Mouse (Mus musculus) cortical plate, adult 2 months (tissue): Measurements from ENCODE around the gene Hephl1. TPM values are rescaled to one million over a fixed set of nuclear protein-coding genes. Genes with fewer than 3 reads are reported as not detected.

Experiments
- H3K27ac ChIP-seq: fragments of 200-500 bp; 2 replicates; pipeline ENCODE4 v1.5.1; 2012; ENCODE audit warnings: low read length, control low read depth, inconsistent platforms; ENCODE audit not compliant: insufficient read depth
- H3K4me1 ChIP-seq: fragments of 200-500 bp; 2 replicates; pipeline ENCODE4 v1.6.1; 2011; ENCODE audit warnings: low read length; ENCODE audit not compliant: control insufficient read depth, insufficient read depth
- H3K4me3 ChIP-seq: fragments of 200-500 bp; 2 replicates; pipeline ENCODE4 v1.5.1; 2011; ENCODE audit warnings: mild to moderate bottlenecking, low read length, control low read depth; ENCODE audit not compliant: insufficient read depth
- CTCF ChIP-seq: fragments of 200-500 bp; IDR thresholded peaks from 2 replicates; pipeline ENCODE4 v1.5.1; 2011; ENCODE audit warnings: mild to moderate bottlenecking, control low read depth, low read length; ENCODE audit not compliant: insufficient read depth; ENCODE audit errors: extremely low read depth
- POLR2A ChIP-seq: fragments of 200-500 bp; IDR thresholded peaks from 2 replicates; pipeline ENCODE4 v1.6.1; 2011; ENCODE audit warnings: mild to moderate bottlenecking, low read length, control low read depth; ENCODE audit not compliant: insufficient read depth; ENCODE audit errors: extremely low read depth
- polyA plus RNA-seq: library from polyadenylated mRNA; depleted of rRNA; stranded (reverse); fragments of >200 nt; gene quantifications from 2 replicates; pipeline ENCODE4 v1.2.3, GENCODE M21; 2012; rRNA removed

Hephl1 gene
- not detected in 2 replicates for polyA plus RNA-seq

DNA sequence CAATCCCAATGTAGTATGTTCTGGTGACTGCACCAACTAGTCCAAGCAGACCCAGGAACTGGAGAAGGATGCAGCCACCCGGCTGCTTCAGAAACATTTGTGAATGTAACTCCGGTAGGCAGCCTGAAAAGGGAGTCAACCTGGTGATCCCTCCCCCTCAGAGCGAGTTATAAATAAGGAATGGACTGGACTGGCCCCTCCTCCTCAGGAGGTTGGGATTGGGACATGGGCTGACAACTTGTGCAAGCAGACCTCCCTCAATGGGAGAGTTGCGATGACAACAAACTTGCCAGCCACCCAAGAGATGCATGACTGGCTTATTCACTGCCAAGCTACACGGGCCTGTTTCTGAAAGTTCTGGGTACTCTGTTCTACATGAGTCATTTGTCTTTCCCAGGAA lies at the start of gene Hephl1:
Gene Hephl1 (minus strand): TSS at position 101 of the 400 bp plus-strand sequence.
- no peak within 1 kb of the TSS for H3K4me3 ChIP-seq
- H3K4me1 ChIP-seq = no peaks in the 10 kb centered on the region
- no peak within 1 kb of the TSS for H3K27ac ChIP-seq
- TF ChIP-seq POLR2A = no peak
- no peak for TF ChIP-seq CTCF

DNA sequence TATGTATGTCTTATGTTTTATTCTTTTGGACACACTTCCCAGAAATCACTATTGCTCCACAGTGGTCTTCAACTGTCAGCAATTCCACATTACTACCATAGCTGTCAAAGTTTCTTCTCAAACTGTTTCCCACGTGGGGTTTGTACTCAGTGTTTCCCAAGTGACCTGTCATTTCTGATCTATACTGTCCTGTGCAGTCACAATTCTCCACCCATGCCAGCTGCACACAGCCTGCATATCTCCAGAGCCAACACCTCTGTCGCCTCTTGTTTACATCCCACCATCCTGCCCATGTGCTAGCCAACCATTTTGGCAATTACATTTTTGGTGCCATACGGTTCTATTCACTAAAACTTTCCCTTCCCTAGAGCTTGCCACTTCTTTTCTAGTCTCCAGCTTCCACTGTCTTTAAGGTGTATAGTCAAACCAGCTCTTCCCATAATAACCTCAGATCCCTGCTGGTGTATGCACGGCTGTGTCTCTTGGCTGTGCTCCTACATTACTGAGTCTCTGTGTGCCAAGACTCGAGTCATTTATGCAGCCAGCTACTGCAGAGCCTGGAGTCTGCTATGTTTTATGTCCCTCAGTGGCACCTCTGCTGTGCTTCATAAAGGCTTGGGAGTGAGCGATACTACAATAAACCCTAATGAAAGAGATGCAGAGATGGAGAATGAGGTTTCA lies 37.5 kb upstream of the Hephl1 start:
- H3K4me1 ChIP-seq = no peaks in the 10 kb centered on the region
- no peak overlapping the region for H3K27ac ChIP-seq
- H3K4me3 ChIP-seq = no peak overlapping the region
- TF ChIP-seq CTCF (no peak), POLR2A (no peak)

DNA sequence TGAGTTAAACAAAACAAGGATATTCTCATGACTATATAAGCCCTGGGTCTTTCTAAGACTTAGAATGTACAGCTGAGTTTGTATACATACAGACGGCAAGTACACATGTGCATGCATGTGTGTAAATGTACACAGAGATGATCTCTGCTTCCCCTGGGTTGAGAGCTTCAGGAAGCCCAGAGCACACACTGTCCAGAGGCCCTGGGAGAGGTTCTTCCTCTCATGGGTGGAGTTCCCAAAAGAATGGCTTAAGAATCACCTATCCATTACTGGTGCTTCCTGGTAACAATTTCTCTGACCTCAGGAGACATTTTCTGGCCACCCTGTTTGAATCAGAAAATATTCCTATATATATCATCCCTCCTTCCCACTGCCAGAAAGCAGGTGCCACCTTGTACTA lies 28.6 kb upstream of the Hephl1 start:
- Histone ChIP-seq H3K27ac (no peak overlapping the region), H3K4me3 (no peak overlapping the region), H3K4me1 (no peaks in the 10 kb centered on the region; the same call in 1 of the 2 replicates)
- TF ChIP-seq POLR2A (no peak), CTCF (no peak)

DNA sequence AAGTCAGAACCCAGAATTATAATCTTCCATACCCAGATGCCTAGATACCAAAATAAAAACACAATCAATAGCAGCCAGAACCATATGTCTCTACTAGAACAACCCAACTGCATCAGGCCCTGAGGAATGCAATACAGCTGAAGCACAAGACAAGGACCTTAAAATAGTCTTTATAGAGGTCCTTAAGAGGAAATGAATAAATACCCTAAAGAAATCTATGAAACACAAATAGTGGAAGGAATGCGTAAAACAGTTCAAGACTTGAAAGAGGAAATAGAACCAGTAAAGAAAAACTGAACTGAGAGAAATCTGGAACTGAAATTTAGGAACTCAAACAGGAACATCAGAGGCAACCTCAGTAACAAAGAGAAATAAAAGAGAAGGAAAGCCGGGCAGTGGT lies 14.0 kb upstream of the Hephl1 start:
- no peak overlapping the region for H3K4me3 ChIP-seq
- TF ChIP-seq CTCF = no peak
- TF ChIP-seq POLR2A = no peak
- H3K27ac ChIP-seq = no peak overlapping the region
- H3K4me1 ChIP-seq = no peaks in the 10 kb centered on the region

DNA sequence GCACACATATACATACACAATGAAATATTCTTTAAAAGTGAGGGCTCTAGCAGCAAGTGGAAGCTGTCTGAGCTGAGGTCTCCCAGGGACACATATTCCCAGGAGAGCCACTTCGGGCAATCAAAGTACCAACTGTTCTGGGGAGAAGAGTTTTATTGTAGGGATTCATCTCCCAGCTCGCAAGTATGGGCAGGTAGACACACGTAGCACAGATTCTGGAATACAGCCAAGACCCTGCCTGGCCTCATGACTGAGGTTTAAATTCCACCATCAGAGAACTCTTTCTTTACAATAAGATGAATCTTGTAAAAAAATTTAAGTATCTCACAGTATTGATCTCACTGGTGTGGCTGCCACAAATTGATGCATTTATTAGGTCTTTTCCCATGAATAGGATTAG lies 10.5 kb upstream of the Hephl1 start:
- H3K4me3 ChIP-seq = no peak overlapping the region
- H3K27ac ChIP-seq = no peak overlapping the region
- no peaks in the 10 kb centered on the region for H3K4me1 ChIP-seq
- no peak for TF ChIP-seq CTCF
- no peak for TF ChIP-seq POLR2A

DNA sequence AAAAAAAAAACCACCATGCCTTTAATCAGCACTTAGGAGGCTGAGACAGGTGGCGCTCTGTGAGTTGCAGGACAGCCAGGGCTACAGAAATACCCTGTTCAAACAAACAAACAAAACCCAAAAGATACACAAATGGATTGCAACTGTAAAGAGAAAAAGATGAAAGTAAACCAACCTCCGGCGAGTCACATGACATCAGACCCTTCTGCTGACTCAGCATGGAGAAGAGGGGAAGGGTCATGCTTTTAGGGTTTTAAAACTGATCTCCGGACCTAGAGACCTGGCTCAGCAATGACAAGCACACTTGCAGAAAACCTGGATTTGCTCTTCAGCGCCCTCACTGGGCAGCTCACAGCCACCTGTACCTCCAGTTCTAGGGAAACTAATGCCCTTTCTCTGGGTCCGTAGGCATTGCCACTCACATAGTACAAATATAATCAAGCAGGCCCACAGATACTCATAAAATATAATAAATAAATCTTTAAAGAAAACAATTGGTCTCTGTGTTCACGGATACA lies 9.0 kb upstream of the Hephl1 start:
- H3K4me1 ChIP-seq = no peaks in the 10 kb centered on the region
- H3K27ac ChIP-seq = no peak overlapping the region
- no peak overlapping the region for H3K4me3 ChIP-seq
- TF ChIP-seq CTCF = peak; percentile 27
- TF ChIP-seq POLR2A = no peak

DNA sequence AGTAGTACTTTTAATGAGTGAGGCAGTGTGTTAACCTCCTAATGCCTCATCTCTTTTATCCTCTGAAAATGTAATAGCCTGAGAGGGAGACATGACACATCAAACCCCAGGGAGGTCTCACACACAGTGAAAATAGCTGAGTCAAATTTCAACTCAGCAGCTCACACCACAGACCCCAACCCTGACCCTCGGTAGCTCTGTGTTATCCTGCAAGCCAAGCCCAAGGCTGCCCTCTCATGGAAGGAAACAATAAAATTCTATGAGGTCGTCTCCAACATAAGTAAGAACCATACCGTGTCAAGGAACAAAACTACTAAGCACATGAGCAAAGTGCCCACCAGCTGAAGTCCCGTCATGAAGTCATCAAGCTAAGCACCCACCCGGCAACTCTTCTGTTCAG lies 8.3 kb upstream of the Hephl1 start:
- Histone ChIP-seq H3K4me1 (no peaks in the 10 kb centered on the region), H3K27ac (no peak overlapping the region), H3K4me3 (no peak overlapping the region)
- TF ChIP-seq CTCF (no peak), POLR2A (no peak)

DNA sequence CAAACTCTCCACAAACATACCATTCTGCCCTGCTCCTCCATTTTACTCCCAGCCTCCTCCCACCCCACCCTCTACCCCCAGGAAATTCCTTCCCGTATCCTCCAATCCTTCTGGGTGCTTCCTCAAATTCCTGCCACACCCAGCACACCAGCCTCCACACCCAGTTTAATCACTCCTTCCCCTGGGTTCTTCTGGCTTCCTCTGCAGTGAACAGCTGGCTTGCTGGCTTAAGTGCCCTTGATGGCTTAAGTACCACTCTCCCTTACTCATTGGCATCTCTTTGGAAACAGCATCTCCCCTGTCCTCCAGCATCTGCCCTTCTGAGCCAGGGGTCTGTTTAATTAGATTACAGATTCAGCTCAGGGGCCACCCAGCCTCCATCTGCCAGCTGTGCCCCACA lies 7.6 kb upstream of the Hephl1 start:
- Histone ChIP-seq H3K27ac (no peak overlapping the region), H3K4me1 (no peaks in the 10 kb centered on the region), H3K4me3 (no peak overlapping the region)
- TF ChIP-seq POLR2A (no peak), CTCF (no peak)

DNA sequence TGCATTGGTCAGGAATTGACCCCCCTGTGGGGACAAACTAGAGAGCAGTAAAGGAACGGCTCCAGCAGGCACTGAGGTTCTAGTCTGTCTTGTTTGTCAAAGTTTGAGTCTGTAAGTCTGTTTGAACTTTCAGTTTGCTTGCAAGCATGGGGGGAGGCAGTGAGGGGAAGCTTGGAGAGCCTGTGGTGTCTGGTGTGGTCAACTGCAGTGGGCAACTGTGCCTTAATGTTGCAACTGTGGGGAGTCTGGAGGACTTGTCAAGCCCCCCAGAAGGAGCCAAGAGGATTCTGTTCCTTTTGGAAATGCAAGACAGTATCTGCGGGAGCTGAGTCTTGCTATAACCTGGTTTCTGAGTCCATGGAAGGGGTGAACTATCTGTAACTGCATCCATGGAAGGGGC lies 4.3 kb upstream of the Hephl1 start:
- Histone ChIP-seq H3K4me1 (no peaks in the 10 kb centered on the region), H3K4me3 (no peak overlapping the region), H3K27ac (no peak overlapping the region)
- TF ChIP-seq POLR2A (no peak), CTCF (no peak)

DNA sequence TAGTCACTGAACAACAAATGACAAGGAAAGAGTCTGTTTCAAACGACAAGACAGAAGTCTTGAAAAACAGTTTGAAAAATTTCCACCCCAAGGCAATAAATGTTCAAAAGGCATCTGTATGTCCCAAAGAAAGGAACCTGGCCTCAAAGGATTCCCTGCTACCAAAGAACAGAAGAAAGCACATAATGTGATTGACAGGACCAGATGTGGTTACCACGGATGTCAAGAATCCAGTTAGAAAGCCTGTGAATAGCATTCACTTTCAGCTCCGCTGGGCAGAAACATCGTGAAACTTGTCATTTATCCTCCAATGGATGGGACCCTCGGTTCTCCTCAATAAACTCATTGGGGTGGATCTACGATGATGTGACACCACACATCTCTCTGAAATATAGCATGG lies 2.2 kb upstream of the Hephl1 start:
- TF ChIP-seq POLR2A (no peak), CTCF (no peak)

More for the DNA sequence above, 2.2 kb upstream of the Hephl1 start:
- Histone ChIP-seq H3K27ac (no peak overlapping the region), H3K4me1 (no peaks in the 10 kb centered on the region), H3K4me3 (no peak overlapping the region)
